Mouse (Mus musculus): ENCODE measurements around the gene Fli1.
A peak's percentile ranks its signal among the peaks of the same experiment; 100 is the strongest.

Fli1 gene

DNA sequence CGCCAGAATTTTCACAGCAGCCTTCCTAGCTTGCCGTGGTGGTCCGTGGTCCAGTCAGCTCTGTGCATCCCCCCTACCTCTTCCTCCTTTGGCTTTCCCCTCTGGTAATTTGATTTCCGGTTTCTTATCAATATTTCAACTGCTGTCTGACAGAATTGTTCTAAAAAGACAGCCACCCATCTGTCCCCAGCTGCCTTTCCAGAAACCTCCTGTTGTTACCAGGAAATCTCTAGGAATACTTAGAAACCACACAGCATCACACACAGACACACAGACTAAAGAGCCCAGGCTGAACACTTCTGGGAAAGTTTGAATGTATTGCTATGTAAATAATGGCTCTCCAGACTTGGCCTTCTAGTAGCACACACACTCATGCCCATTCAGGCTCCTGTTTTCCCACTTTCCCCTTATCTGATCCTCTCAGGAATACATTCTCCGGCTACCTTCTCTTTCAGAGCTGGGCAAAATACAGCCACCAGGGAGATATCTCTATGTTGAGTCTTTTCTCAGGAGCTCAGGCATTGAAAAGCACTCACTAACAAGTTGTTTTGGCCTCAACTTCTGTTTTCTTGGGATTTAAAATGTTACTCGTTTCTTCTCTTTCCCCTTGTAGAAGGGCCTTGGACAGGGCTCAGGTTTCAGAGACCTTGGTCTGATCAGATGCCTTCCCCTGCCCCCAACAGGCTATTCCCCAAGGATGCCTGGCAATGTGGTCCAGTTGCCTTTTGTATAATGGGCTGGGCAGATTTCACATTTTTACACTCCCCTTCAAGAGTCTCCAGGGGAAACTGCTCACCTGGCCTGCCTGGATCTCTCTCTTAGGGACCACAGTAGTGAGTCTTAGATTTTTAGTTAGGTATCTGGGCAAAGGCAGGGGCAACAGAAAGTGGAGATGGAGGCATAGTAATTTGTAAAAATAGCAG, 7.1 kb upstream of the Fli1 start:
- no peak for DNase-seq

DNA sequence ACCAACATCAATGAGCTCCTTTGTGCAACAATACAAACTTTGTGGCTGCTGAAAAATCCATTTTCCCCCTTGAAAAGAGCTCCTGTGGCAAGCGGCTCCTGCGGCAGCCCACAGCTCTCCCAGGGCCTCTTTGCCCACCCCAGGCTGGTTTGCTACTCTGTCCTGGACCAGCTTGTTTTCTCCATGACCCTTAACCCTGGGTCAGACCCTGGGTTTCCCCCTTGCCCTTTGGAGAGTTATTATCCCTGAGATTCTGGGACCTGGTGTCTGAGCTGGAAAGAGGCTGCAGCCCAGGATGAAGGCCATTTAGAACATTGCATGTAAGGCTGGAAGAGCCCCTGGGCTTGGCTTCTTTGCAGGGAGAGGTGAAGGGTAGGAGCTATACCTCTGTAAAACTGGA, 4.1 kb upstream of the Fli1 start:
- no peak for DNase-seq

DNA sequence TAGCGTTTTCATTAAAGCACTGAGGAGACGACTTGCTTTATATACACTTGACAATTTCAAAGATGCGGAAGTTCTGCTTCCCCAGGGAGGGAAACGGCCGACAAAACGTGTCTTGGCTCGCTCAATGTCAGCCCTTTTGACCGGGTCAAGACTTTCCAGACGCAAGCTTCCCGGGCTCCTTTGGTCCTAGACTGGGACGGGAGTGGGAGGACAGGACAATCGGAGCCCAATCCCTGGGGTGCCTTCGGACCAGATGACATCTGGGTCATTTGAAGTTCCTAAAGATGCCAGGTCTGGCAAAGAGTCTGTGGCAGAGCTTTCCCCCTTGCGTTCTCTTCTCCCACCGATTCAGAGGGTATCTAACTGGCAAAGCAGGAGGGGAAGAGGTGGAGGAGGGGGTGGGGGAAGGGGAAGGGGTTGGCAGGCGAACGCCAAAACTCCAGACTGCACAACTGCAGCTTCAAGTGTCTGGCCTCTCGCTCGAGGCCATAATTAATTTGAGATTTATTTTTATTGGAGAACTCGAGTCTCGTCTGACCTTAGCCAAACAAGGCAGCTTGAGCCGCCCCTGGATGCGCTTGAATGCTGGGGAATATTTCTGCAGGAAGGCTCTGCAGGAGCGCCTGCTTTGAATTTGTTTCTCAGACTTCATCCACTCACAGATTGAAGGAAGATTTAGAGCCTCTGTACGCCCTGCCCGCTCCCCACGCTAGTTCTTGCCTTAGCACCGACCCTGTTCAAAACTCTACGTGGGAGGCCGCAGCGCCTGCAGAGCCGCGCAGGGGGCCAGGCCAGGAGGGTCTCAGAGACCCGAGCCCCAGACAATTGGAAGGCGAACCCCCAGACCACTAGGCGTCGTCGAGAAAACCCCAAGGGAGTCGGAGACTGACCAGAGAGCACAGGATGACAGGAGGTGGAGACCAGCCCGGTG, 2.3 kb upstream of the Fli1 start:
- peak; percentile 53 for DNase-seq

DNA sequence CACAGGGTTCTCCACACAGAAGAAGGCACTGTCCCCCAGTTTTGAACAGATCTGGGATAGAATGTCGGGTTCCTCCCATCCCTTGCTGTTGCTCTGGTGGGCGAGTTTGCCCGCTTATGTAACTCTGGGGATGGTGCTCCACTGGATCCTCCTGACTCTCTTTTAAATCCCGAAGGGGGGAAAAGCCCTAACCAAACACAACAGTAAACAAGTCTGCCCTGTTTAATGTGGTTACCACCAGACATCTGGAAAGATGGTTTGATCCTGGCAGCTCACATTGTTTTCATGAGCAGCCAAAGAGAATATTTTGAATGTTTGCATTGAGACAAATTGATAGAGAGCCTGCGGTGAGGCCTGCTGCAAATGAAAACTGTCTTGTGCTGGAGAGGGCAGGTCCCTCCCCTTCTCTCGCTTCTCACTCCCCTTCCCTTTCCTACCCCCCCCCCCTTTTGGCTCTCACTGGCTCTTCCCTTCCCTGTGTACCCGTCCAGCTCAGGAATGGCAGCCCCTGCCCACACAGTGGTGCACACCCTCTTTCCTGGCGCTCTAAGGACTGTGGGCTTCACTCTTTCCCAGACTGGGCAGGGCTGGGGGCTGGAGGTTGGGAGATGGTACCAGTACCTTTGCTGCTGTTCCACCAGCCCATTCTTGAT, 1.4 kb upstream of the Fli1 start:
- no peak for DNase-seq

DNA sequence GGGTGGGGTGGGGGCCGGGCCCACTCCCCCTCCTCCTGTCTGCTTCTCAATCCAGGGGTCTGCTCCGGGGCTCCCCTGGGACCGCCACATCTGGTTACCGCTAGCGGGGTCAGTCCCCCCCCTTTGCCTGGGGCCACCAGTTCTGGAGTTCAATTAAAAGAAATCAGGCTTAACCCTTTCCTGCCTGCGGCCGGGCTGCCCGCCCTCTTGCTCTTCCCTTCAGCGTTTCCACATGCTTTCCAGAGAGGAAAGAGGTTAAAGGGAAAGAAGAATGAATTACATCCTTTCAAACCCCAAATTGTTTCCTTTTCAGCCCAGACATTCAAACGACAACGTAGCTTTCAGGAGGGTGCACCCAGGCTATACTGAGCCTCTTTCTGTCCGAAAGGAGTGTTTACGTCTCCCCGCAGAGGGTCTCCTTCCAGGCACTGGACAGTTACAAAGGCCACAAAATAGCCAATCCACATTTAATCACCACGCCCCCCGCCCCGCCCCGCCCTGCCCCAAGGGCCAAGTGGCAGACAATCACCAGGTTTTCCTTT, 450 bp upstream of the Fli1 start:
- no peak for DNase-seq

DNA sequence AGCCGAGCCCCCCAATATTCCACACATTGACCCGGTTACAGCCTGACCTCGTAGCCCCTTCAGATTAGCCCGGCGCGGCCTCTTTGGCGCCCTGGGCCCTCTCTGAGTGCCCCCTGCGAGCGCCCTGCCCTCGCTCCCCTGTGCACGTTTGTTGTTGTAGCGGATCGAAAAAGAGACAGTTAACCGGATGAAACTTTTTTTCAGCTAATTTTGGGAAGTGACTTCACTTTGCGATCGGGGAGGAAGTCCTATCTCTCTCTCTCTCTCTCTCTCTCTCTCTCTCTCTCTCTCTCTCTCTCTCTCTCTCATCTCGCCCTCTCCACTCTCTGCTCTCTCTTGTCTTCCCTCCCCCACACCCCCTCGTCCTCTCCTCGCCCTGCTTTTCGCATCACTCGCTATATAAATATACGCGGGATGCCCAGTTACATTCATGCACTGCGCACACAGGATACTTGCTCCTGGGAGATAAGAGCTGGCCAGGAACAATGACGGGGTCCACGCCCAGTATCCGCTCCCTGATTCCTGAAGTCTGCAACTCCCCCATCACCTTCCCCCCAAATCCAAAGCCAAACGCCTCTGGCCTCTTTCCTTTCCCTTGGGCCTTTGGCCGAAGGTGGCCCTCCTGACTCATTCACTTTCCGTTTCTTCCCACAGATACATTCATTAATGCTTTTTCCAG, 1.3 kb downstream of the Fli1 start:
- DNase-seq, result peak; percentile 84

DNA sequence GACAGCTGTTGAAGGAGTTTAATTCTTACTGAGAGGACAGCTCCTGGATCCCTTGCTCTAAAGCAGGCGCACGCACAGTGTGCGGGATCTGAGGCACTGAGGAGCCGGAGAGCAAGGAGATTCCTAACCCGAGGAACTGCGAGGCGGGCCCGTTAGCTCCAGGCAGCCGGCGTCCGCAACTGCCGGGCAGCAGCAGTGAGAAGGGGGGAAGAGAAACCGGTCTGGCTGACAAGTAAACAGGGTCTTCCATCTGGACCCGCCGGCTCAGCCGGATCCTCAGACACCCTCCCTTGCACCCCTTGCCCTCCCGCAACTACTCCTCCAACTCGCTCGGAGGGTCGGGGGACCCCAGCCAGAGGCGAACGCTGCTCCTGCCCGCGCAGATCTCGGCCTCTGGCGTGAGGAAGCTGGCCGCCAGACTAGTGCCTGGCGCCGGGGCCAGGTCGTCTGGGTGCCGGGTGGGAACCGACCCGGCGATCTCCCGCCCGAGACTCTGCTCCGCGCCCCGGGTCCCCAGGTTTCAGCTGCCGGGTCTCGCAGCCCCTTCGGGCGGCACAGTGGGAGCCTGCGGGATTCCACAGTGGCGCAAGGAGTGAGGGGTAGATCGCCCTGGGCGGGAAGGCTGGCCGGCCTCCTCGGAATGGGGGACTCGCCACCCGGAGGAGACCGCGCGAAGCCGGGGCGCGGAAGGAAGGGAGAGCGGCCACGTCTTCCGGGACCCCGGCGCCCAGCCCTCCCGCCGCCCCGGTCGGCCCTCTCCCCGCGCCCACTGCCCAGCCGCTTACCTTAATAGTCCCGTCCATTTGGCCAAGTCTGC, 2.0 kb downstream of the Fli1 start:
- DNase-seq, result peak; percentile 47

DNA sequence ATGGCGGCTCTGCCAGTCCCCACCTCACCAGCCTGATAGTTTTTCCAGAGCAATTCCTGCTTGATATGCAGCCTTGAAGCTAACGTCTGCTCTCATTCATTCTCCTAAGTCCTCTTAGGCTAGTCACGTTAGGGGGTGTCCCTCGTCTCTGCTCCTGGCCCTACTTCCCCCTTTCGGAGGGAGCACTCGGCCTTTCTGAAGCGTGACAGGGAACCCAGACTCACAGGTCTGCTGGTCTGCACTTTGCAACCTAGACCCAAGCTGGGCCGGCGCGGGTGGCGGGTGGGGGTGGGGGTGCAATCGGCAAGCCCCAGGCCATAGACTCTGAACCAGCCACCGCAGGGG, 2.6 kb downstream of the Fli1 start:
- peak; percentile 43 for DNase-seq

DNA sequence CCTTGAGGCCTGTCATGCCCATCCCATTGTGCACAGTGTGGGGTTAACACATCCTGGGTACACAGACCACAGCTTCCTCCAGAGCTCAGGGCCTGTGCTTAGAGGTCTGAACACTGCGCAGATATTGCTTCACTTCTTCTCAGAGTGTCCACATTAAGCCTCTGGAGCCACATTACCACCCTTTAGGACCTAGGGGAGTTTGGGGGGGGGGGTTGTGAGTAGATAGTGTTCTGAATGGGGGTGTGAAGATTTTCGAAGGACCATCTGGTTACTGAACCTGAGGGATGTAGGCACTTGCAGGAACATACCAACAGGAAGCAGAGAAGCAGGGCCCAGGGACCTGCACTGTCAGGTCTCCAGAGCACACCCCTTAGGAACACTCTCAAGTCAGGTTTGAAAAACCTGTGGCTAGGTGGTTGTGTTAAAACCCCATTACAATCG, 3.3 kb downstream of the Fli1 start:
- no peak for DNase-seq

DNA sequence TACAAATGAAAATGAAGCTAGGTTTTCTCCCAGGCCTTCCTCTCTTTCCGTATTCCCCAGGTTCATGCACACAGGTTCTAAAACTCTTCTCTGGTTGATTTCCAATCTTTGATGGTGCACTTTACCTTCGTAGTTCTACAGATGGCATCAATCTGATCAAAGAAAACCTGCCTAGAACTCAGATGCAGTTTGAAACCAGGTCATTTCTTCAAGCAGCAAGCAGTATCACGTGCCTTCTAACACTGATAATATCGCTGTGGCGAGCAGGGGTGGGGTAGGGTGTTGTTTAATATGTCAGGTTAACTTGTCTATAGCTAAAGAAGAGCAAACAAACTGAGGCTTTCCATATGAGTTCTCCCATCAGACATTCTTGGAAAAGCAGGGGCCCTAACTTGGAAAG, 4.5 kb downstream of the Fli1 start:
- no peak for DNase-seq

DNA sequence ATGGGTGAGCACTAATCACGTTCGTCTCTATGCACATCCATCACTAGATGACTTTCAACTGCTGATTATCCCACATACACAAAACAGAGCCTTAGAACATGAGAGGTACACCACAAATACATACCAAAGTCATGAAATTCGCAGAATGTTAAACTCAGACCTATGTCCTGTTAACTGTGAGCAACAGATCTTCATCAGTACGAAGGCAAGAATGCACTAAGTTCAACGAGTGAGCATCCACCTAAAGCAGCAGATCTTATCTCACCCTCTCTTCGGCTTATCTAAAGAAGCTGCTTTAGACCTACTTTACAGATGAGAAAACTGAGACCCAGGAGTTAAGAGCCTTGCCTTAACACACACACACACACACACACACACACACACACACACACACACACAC, 5.0 kb downstream of the Fli1 start:
- DNase-seq, result no peak

DNA sequence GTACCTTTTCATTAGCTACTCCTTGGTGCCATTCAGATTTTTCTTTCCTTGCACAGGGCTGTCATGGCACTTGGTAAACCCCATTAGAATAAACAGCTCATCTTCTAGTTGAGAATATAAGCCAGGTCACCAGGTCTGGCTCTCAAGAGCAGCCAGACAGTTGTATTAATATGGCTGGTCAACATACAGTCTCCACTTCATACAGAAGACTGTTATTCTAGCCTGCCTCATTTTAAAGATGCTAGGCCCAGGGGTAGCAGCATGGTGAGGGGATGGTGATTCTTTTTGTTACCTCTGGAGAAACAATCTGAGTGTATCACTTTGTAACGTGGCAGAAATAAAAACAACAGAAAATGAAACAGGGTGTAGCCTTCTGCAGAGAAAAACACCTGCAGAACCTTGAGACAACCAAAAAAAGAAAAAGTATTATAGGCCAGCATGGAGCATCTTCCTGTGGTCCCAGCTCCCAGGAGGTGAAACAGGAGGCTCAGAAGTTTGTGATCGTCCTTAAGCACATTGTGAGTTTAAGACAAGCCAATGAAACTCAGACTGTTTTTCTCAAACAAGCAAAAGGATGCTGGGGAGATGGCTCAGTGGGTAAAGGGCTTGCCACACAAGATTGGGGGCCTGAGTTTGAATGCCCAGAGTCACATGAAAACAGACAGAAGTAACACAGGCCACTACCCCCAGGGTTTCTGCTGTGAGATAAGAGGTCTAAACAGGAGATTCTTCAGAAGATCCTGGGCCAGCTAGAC, 7.3 kb downstream of the Fli1 start:
- DNase-seq, result no peak

DNA sequence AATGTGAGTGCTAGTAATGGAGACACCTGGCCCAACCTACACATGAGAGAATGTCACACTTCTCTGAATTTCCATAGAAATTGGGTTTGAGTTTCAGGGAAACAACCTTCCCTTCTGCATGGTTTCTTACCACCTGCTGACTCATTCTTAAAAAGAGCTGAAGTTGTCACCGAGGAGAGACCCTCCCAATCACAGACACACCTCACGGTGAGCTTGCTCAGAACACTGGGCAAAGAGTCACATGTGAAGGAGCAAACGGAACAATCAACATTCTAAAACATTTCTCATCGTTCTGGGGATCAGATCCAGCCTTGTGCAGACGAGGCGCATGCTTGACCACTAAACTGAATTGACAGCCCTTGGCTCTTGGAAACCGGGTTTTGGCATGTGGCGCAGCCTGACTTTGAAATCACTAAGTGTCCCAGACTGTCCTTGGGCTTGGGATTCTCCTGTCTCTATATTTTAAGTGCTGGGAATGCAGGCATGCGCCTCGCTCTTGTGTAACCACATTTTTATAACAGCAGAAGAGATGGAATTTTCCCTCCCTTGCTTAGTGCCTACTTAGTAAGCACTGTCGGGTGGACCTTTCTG, 8.5 kb downstream of the Fli1 start:
- no peak for DNase-seq

DNA sequence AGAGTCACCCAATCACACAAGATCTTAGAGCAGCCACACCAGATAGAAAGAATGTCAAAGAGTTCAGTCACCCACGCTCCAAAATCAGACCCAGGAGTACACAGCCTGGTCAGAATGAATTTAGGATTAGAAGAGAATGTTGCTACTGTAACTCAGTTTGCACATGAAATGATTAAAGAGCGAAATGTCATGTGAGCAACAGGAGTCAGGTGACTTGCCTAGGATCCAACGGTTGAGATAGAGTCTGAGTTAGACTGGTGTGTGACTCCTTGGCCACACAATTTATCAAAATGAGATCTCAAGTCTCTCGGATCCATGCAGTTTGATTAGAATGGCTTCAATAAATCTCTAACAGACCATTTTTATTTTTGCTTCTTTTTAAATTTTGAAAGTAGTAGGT, 11.1 kb downstream of the Fli1 start:
- no peak for DNase-seq

DNA sequence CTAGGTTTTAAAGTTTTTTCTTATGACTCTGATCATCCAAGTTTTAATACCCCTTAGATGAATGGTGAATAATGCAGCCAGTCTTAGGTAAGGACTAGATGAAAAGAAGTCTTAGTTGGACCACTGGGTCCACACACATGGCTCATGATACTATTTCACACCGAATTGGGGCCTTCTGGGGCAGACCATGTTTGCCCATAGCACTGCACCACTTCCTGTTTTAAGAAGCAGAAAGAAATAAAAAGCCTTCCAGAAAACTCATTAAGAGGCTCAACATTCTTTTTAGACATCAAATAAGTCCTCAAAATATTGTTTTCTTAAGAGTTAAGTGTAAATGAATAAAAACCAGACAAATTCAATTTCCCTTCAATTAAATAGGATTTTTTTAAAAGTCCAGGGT, 11.7 kb downstream of the Fli1 start:
- no peak for DNase-seq

DNA sequence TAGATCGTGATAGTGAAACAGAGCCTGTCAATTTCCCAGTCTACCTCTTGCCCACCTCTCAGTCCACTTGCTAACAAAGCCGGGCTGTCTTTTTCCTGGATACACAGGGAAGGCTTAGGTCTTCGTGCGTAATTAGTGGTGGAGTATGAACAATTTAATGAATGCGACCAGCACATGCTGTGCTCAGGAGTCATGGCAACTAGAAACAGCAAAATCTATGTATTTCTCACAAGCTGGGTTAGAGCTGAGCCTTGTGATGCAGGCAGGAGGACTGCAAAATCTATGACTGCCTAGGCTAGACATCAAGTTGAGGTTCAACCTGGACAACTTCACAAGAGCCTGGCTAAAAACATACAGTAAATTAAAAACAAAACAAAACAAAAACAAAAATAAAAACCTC, 12.5 kb downstream of the Fli1 start:
- no peak for DNase-seq

DNA sequence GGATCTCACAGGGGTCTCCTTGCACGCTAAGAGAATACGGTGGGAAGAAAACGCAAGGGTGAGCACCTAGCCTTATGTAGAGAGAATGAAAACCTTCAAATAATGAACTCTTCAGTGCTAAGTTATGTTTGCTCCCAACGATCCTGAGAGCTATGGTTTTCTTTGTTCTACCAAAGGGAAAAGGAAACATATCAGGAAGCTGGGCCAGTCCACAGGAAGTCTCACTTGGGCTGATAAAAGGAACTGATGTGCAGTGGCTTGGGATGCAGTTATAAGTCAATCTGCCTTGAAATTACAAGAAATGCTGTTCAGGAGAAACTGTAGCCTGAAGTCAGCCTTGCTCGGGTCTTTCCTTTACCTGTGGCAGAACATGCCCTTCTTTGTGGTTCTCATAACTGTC, 13.1 kb downstream of the Fli1 start:
- DNase-seq, result peak; percentile 36

DNA sequence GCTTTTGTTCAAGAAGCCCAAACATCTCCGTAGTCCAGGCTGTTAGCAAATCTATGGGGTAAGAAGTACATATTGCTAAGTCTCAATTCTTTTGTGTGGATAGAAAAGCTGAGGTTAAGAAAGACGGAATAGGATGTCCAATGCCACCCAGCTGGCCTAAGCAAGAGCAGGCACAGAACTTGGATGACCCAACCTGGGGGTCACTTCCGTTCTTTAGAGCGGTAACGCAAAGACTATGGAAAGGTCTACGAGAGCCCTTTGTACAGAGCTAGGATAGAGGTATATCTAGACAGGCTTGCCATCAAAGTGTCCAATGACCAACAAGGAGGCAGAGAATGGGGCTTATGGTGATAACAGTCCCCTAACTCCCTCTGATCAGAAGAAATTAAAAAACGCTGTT, 15.3 kb downstream of the Fli1 start:
- DNase-seq, result no peak

DNA sequence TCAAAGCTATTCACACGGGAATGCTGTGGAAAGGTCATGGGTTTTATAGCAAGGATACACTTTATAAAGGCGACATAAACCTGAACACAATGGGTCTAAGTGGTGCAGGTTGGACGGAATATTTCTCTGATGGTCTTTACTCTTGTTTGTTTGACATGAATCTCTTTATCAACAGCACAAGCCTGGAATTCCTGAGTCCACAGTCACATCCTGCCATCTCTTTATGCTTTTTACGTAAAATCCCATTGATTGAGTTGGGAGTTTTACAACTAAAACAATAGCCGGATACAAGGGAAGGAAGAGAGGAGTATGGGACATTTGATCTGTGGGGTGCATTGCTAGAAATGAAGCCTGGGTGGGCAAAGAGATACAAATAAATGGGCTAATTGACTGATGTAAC, 16.9 kb downstream of the Fli1 start:
- DNase-seq, result no peak

DNA sequence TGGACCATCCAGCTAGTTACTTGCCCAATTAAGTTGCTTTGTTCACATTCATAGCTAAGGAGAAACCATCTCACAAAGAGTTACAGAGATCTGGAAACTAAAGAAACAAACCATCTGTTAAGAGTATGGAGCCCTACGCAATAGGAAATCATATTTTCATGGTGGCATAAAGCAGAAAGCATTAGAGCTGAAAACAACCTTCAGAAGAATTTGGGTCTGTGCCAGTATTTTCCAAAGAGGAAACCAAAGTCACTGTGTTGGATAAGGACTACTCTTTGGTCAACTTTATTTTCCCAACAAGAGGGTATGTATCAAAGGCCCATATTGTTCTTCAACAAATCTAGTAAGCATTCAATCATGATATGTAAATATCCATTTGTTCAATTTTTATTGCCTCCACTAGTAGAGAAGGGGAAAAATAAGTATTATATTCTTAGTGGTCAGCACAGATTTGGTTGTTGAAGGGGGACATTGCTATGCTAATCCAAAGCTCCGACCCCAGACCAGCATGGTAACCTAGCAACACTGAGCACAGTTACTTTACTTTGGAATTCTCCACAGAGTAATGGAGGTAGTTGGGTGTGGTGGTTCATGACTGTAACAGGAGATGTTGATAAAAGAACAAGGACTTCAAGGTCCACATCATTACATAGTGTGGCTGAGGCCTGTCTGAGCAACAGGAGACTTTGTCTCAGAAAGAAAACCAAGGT, 20.0 kb downstream of the Fli1 start:
- DNase-seq, result no peak

Measured in lung, postnatal 10 days (tissue).